Mouse (Mus musculus) large intestine, adult 2 months (tissue): ENCODE measurements around the gene Dcdc2a. TPM values are rescaled to one million over a fixed set of nuclear protein-coding genes. Genes with fewer than 3 reads are reported as not detected.

ENCODE experiments used
- DNase-seq: peaks from one replicate; pipeline ENCODE4 v3.0.0-alpha.2; 2012; ENCODE audit warnings: low read depth, low spot score
- WGBS: fragments of 180-500 bp; shearing (Covaris S2); methylation state at CpG from one replicate; pipeline ENCODE4 v1.1.7; 2018; 5-methylcytosine and 5-hydroxymethylcytosine counted together
- polyA plus RNA-seq: library from polyadenylated mRNA; depleted of rRNA; stranded (reverse); fragments of >200 nt; gene quantifications from 2 replicates; pipeline ENCODE4 v1.2.3, GENCODE M21; 2012

Gene Dcdc2a
- polyA plus RNA-seq, 1 experiment, result 0.02 TPM

GRCm38 (mm10) chr13:25150861-25151260, 95.1 kb downstream of the Dcdc2a start:
- DNase-seq, result no peak
- 51% methylated on average over 4 of the region's 4 CpGs for WGBS

- no peak for DNase-seq
- WGBS, result 11% methylated on average over 2 of the region's 2 CpGs
Observed at GRCm38 (mm10) chr13:25159917-25160316, 104.1 kb downstream of the Dcdc2a start.

GRCm38 (mm10) chr13:25160804-25161203, 105.0 kb downstream of the Dcdc2a start:
- WGBS, result 88% methylated on average over 2 of the region's 2 CpGs
- no peak for DNase-seq

- DNase-seq, result no peak
- WGBS, result 76% methylated on average over 3 of the region's 3 CpGs
Observed at GRCm38 (mm10) chr13:25162594-25162993, 106.8 kb downstream of the Dcdc2a start.

GRCm38 (mm10) chr13:25168891-25169290, 113.1 kb downstream of the Dcdc2a start:
- 88% methylated on average over 3 of the region's 3 CpGs for WGBS
- DNase-seq, result no peak

GRCm38 (mm10) chr13:25177835-25178234, 122.0 kb downstream of the Dcdc2a start:
- DNase-seq, result no peak
- WGBS, result 47% methylated on average over 1 of the region's 1 CpGs

- 72% methylated on average over 4 of the region's 4 CpGs for WGBS
- no peak for DNase-seq
Observed at GRCm38 (mm10) chr13:25178236-25179001, 122.6 kb downstream of the Dcdc2a start.

- no peak for DNase-seq
- WGBS, result 26% methylated on average over 7 of the region's 7 CpGs
Observed at GRCm38 (mm10) chr13:25186436-25187325, 130.9 kb downstream of the Dcdc2a start.

- DNase-seq, result no peak
- 7% methylated on average over 6 of the region's 6 CpGs for WGBS
Observed at GRCm38 (mm10) chr13:25187326-25187710, 131.5 kb downstream of the Dcdc2a start.

GRCm38 (mm10) chr13:25189419-25190144, 133.8 kb downstream of the Dcdc2a start:
- DNase-seq, result no peak
- WGBS, result 70% methylated on average over 11 of the region's 11 CpGs

GRCm38 (mm10) chr13:25190218-25190617, 134.4 kb downstream of the Dcdc2a start:
- WGBS, result 37% methylated on average over 3 of the region's 3 CpGs
- no peak for DNase-seq

- no peak for DNase-seq
- 91% methylated on average over 10 of the region's 10 CpGs for WGBS
Observed at GRCm38 (mm10) chr13:25195706-25196105, 139.9 kb downstream of the Dcdc2a start.

GRCm38 (mm10) chr13:25199916-25200315, 144.1 kb downstream of the Dcdc2a start:
- DNase-seq, result no peak
- 13% methylated on average over 3 of the region's 3 CpGs for WGBS

- DNase-seq, result no peak
- WGBS, result 87% methylated on average over 5 of the region's 5 CpGs
Observed at GRCm38 (mm10) chr13:25206950-25207349, 151.1 kb downstream of the Dcdc2a start.

GRCm38 (mm10) chr13:25218394-25218793, 162.6 kb downstream of the Dcdc2a start:
- DNase-seq, result no peak
- WGBS, result 79% methylated on average over 1 of the region's 1 CpGs

GRCm38 (mm10) chr13:25220186-25220787, 164.5 kb downstream of the Dcdc2a start:
- DNase-seq, result no peak
- WGBS, result 46% methylated on average over 5 of the region's 5 CpGs

- no peak for DNase-seq
- WGBS, result 90% methylated on average over 1 of the region's 1 CpGs
Observed at GRCm38 (mm10) chr13:25251893-25252292, 196.1 kb downstream of the Dcdc2a start.

GRCm38 (mm10) chr13:25254478-25255263, 198.9 kb downstream of the Dcdc2a start:
- 62% methylated on average over 9 of the region's 9 CpGs for WGBS
- DNase-seq, result no peak

- WGBS, result 75% methylated on average over 6 of the region's 6 CpGs
- DNase-seq, result no peak
Observed at GRCm38 (mm10) chr13:25257608-25258007, 201.8 kb downstream of the Dcdc2a start.
